Mouse (Mus musculus) liver, embryonic 14.5 days (tissue): ENCODE data around the gene Zfp141. TPM values are rescaled to one million over a fixed set of nuclear protein-coding genes. Genes with fewer than 3 reads are reported as not detected.
"Not testable (repeated sequence)": the region's sequence is repeated elsewhere in the genome, so short reads cannot be mapped to it uniquely, and the experiment has no call there.

ENCODE experiments used
- ATAC-seq: fragments of 200-750 bp; cut with Nextera tagmentation; 2 replicates; pipeline ENCODE4 v1.8.0; 2017; ENCODE audit warnings: moderate number of reproducible peaks, mild to moderate bottlenecking, moderate library complexity; ENCODE audit not compliant: insufficient read depth
- DNase-seq, 3 experiments: peaks; one replicate each; pipeline ENCODE4 v3.0.0-alpha.2; 2012 to 2013; ENCODE audit warnings: low read depth in 3 of 3, low spot score in 3 of 3
- H3K27ac ChIP-seq: fragments of 300-500 bp; sonication (generic); 2 replicates; pipeline ENCODE4 v1.5.1; 2014; ENCODE audit warnings: moderate library complexity, mild to moderate bottlenecking, control low read depth, inconsistent platforms
- H3K27me3 ChIP-seq: fragments of 300-500 bp; sonication (generic); 2 replicates; pipeline ENCODE4 v1.6.1; 2014; ENCODE audit warnings: mild to moderate bottlenecking, low read length, moderate library complexity; ENCODE audit not compliant: control insufficient read depth, insufficient read depth
- H3K36me3 ChIP-seq: fragments of 300-500 bp; sonication (generic); replicated peaks from 2 replicates; pipeline ENCODE4 v1.6.1; 2014; ENCODE audit warnings: low read depth; ENCODE audit not compliant: control insufficient read depth, insufficient read depth
- H3K4me1 ChIP-seq, 2 experiments: fragments of 200-500 bp in 1 of 2; fragments of 300-500 bp in 1 of 2; sonication (generic) in 1 of 2; replicated peaks; 2 replicates each; pipeline ENCODE4 v1.6.1; 2012 to 2014; ENCODE audit warnings: antibody characterized with exemption in 1 of 2, inconsistent platforms in 1 of 2, low read length in 1 of 2; ENCODE audit not compliant: control insufficient read depth in 2 of 2, insufficient read depth in 2 of 2
- H3K4me2 ChIP-seq: fragments of 300-500 bp; sonication (generic); 2 replicates; pipeline ENCODE4 v1.6.1; 2014; ENCODE audit warnings: low read depth, mild to moderate bottlenecking, control low read depth, moderate library complexity
- H3K4me3 ChIP-seq, 2 experiments: fragments of 200-500 bp in 1 of 2; fragments of 300-500 bp in 1 of 2; sonication (generic) in 1 of 2; 2 replicates each; pipeline ENCODE4 v1.5.1; 2012 to 2014; ENCODE audit warnings: low read depth in 2 of 2, low read length in 2 of 2, mild to moderate bottlenecking in 2 of 2, control low read depth in 1 of 2, inconsistent platforms in 1 of 2, moderate library complexity in 1 of 2; ENCODE audit not compliant: insufficient read depth in 1 of 2
- H3K9ac ChIP-seq: fragments of 300-500 bp; sonication (generic); replicated peaks from 2 replicates; pipeline ENCODE4 v1.6.1; 2014; ENCODE audit warnings: mild to moderate bottlenecking, control low read depth, moderate library complexity
- H3K9me3 ChIP-seq: fragments of 300-500 bp; sonication (generic); 2 replicates; pipeline ENCODE4 v1.6.1; 2016; ENCODE audit warnings: low read length, mixed read lengths; ENCODE audit not compliant: control insufficient read depth
- CTCF ChIP-seq: IDR thresholded peaks from 2 replicates; pipeline ENCODE4 v1.5.1; 2016; ENCODE audit warnings: antibody characterized with exemption, low read depth, control low read depth
- EP300 ChIP-seq: IDR thresholded peaks from 2 replicates; pipeline ENCODE4 v1.6.1; 2016; ENCODE audit warnings: antibody characterized with exemption, low read depth
- WGBS: fragments of 180-500 bp; shearing (Covaris S2); extraction: QIAGEN DNeasy Blood & Tissue Kit; methylation state at CpG from one replicate; pipeline ENCODE4 v1.1.7; 2014; ENCODE audit not compliant: insufficient replicate concordance; 5-methylcytosine and 5-hydroxymethylcytosine counted together
- polyA plus RNA-seq, 2 experiments: library from polyadenylated mRNA; depleted of rRNA in 1 of 2; stranded (reverse) in 1 of 2; unstranded in 1 of 2; fragments of >200 nt; fragmentation: Nextera tagmentation in 1 of 2; extraction: Ambion mirVana in 1 of 2; gene quantifications; 2 replicates each; pipeline versions ENCODE4 v1.2.1 to v1.2.3; 2012 to 2014

Zfp141 gene
- 2.8 and 3.1 TPM in 2 replicates for polyA plus RNA-seq (2012; rRNA removed)
- polyA plus RNA-seq (2014; fragmentation: Nextera tagmentation; extraction: Ambion mirVana): 2.7 TPM in 2 replicates

DNA sequence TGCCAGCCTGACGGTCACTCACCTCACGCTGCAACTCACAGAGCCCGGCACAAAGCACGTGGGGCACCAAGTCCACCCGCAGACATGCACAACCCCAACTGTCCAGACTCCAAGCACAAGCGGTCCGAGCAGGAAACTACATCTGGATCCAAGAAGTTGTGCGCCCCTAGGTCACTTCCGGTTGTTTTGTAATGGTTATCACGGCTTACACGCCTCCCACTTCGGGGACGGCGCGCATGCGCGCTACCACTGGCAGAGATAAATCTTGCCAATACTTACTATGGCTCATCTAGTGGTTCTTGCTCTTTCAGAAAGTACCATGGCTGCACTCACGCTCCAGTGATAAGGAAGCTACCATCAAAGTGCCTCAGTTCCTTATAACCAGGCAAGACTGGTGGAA is at the start of gene Zfp141:
Gene Zfp141 (minus strand): TSS at position 153 of the 400 bp plus-strand sequence.
- not testable (repeated sequence) for H3K36me3 ChIP-seq

DNA sequence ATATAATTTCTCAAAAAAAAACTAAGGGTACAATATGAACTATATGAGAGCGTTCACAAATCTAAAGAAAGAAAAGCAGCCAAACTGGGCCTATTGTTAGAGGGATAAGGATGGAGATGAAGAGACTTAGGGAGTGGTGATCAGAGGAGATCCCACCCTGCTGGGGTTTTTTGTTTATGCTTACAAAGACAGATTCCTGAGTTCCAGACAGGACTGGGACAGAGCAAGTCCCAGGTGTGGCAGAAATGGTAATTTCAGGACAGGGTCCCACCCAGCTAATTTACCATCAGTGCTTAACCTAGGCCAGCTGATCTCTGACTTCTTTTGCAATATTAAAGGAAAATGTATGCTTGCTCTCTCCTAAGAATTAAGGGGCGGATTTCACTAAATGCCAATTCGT is 46.2 kb upstream of the Zfp141 start:
- no peak for TF ChIP-seq EP300
- no peak for TF ChIP-seq CTCF
- DNase-seq (no peak), ATAC-seq (no peak)
- Histone ChIP-seq H3K4me3 (no peak overlapping the region), H3K4me1 (no peaks in the 10 kb centered on the region), H3K9me3 (no peaks in the 10 kb centered on the region), H3K27me3 (no peaks in the 10 kb centered on the region), H3K9ac (no peak overlapping the region), H3K36me3 (no peaks in the 10 kb centered on the region), H3K4me2 (no peak overlapping the region), H3K27ac (no peak overlapping the region)
- WGBS: 56% methylated on average over 3 of the region's 3 CpGs

More for the DNA sequence above, at the start of gene Zfp141:
- not testable (repeated sequence) for H3K27ac ChIP-seq, H3K4me1 ChIP-seq, H3K9me3 ChIP-seq, H3K27me3 ChIP-seq
- WGBS: under 1% methylated on average over 18 of the region's 18 CpGs
- ATAC-seq (peak; percentile 92), DNase-seq (peak; percentile 67 to 71 (median 70))
- peak within 1 kb of the TSS; percentile 71 for H3K9ac ChIP-seq
- peak within 1 kb of the TSS; percentile 68 to 83 for H3K4me3 ChIP-seq
- peak within 1 kb of the TSS; percentile 75 for H3K4me2 ChIP-seq
- TF ChIP-seq CTCF: peak; percentile 23; the same call in 1 of the 2 replicates

DNA sequence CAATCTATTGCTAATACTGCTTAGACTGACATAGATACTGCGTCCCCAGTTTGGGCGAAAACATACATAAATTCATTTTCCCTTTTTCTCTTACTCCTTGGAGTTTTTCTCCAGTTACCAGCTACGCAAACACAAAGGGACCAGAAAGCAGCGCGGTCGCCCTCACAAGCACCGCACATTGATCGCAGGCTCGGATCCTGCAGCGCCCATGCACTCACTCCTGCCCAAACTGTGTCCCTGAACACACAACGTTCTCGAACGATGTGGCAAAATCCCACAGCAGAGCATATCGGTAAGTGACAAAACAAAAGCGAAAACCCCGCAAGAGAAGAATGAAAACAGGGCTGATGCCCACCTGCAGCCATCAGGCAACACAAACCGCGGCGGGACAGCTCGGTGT is 354 bp downstream of the Zfp141 start:
- DNase-seq: no peak

DNA sequence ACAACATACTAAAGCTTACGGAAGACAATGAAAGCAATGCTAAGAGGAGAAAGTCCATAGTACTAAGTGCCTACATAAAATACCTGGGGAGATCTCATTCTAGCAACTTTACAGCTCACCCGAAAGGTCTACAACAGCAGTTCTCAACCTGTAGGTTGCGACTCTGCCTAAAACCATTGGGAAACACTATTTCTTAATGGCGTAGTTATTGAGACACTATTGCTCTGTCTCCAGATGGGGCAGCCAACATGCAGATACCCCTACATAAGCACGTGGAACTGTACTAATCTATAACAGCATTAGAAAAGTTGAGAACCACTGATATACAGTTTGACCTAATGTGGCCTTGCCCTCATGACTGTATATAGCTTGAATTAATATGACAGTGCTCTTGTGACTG is 7.3 kb downstream of the Zfp141 start:
- 76% methylated on average over 5 of the region's 5 CpGs for WGBS

More for the DNA sequence above, 354 bp downstream of the Zfp141 start:
- Histone ChIP-seq H3K9ac (peak overlapping the region; percentile 71), H3K36me3 (no peaks in the 10 kb centered on the region), H3K4me1 (peaks cover 0 to 2% of the 10 kb centered on the region in 2 experiments; a peak in 1 of 4 replicates), H3K27ac (no peak overlapping the region), H3K9me3 (no peaks in the 10 kb centered on the region), H3K4me3 (peak overlapping the region; percentile 68 to 83), H3K4me2 (peak overlapping the region; percentile 75), H3K27me3 (no peaks in the 10 kb centered on the region)
- peak; percentile 74 for ATAC-seq
- no peak for TF ChIP-seq CTCF
- under 1% methylated on average over 20 of the region's 20 CpGs for WGBS

DNA sequence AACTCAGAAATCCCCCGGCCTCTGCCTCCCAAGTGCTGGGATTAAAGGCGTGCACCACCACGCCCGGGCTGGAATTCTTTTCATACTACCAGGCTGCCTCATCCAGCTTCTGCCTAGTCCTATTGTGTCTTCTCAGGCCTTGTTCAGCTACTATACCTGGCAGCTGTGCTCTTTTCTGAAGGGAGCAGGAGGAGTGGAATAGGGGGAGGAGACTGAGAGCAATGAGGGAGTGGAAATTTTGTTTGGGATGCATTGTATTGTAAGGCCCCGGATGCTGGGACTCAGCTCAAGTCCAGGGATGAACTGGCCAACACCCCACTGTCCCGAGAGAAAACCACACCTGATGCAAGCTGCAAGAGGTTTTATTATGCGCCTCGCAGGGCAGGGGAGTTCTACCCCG is 8.2 kb downstream of the Zfp141 start:
- Histone ChIP-seq H3K27me3 (no peaks in the 10 kb centered on the region), H3K27ac (no peak overlapping the region), H3K4me1 (no peaks in the 10 kb centered on the region), H3K4me2 (no peak overlapping the region), H3K9me3 (no peaks in the 10 kb centered on the region), H3K4me3 (no peak overlapping the region), H3K9ac (no peak overlapping the region), H3K36me3 (no peaks in the 10 kb centered on the region)
- DNase-seq: no peak
- 64% methylated on average over 9 of the region's 9 CpGs for WGBS
- no peak for ATAC-seq
- TF ChIP-seq CTCF (no peak), EP300 (no peak)

More for the DNA sequence above, 7.3 kb downstream of the Zfp141 start:
- DNase-seq: no peak
- Histone ChIP-seq H3K4me1 (no peaks in the 10 kb centered on the region), H3K27ac (no peak overlapping the region), H3K9ac (no peak overlapping the region), H3K4me2 (no peak overlapping the region), H3K36me3 (no peaks in the 10 kb centered on the region), H3K9me3 (no peaks in the 10 kb centered on the region), H3K27me3 (no peaks in the 10 kb centered on the region), H3K4me3 (no peak overlapping the region)
- no peak for ATAC-seq
- TF ChIP-seq CTCF (no peak), EP300 (no peak)
